Mouse (Mus musculus) liver, embryonic 16.5 days (tissue): Measurements from ENCODE around the gene Rpl12. TPM values are rescaled to one million over a fixed set of nuclear protein-coding genes. Genes with fewer than 3 reads are reported as not detected.

Source experiments
- ATAC-seq: fragments of 200-750 bp; cut with Nextera tagmentation; 2 replicates; pipeline ENCODE4 v1.8.0; 2017; ENCODE audit warnings: low read depth, mild to moderate bottlenecking, moderate number of reproducible peaks, moderate library complexity
- H3K27ac ChIP-seq: fragments of 300-500 bp; sonication (generic); 2 replicates; pipeline ENCODE4 v1.5.1; 2014; ENCODE audit warnings: mild to moderate bottlenecking, low read length
- H3K27me3 ChIP-seq: fragments of 300-500 bp; sonication (generic); 2 replicates; pipeline ENCODE4 v1.6.1; 2014; ENCODE audit warnings: low read depth, low read length, mixed read lengths; ENCODE audit not compliant: control insufficient read depth, insufficient read depth
- H3K36me3 ChIP-seq: fragments of 300-500 bp; sonication (generic); 2 replicates; pipeline ENCODE4 v1.6.1; 2014; ENCODE audit warnings: mild to moderate bottlenecking; ENCODE audit not compliant: control insufficient read depth, insufficient read depth
- H3K4me1 ChIP-seq: fragments of 300-500 bp; sonication (generic); 2 replicates; pipeline ENCODE4 v1.6.1; 2014; ENCODE audit warnings: low read depth, low read length, mixed read lengths; ENCODE audit not compliant: control insufficient read depth
- H3K4me2 ChIP-seq: fragments of 300-500 bp; sonication (generic); 2 replicates; pipeline ENCODE4 v1.6.1; 2014; ENCODE audit warnings: low read depth, low read length, mixed read lengths
- H3K4me3 ChIP-seq: fragments of 300-500 bp; sonication (generic); 2 replicates; pipeline ENCODE4 v1.5.1; 2014; ENCODE audit warnings: low read depth, mild to moderate bottlenecking, low read length
- H3K9ac ChIP-seq: fragments of 300-500 bp; sonication (generic); 2 replicates; pipeline ENCODE4 v1.6.1; 2014; ENCODE audit warnings: low read depth, low read length
- H3K9me3 ChIP-seq: fragments of 300-500 bp; sonication (generic); replicated peaks from 2 replicates; pipeline ENCODE4 v1.6.1; 2016; ENCODE audit warnings: low read length; ENCODE audit not compliant: control insufficient read depth
- WGBS: fragments of 180-500 bp; shearing (Covaris S2); extraction: QIAGEN DNeasy Blood & Tissue Kit; methylation state at CpG from one replicate; pipeline ENCODE4 v1.1.7; 2014; ENCODE audit not compliant: insufficient replicate concordance; 5-methylcytosine and 5-hydroxymethylcytosine counted together
- polyA plus RNA-seq: library from polyadenylated mRNA; unstranded; fragments of >200 nt; fragmentation: Nextera tagmentation; extraction: Ambion mirVana; gene quantifications from 2 replicates; pipeline ENCODE4 v1.2.1, GENCODE M21; 2015

Gene Rpl12
- polyA plus RNA-seq = 74.4 and 77.2 TPM in 2 replicates

DNA sequence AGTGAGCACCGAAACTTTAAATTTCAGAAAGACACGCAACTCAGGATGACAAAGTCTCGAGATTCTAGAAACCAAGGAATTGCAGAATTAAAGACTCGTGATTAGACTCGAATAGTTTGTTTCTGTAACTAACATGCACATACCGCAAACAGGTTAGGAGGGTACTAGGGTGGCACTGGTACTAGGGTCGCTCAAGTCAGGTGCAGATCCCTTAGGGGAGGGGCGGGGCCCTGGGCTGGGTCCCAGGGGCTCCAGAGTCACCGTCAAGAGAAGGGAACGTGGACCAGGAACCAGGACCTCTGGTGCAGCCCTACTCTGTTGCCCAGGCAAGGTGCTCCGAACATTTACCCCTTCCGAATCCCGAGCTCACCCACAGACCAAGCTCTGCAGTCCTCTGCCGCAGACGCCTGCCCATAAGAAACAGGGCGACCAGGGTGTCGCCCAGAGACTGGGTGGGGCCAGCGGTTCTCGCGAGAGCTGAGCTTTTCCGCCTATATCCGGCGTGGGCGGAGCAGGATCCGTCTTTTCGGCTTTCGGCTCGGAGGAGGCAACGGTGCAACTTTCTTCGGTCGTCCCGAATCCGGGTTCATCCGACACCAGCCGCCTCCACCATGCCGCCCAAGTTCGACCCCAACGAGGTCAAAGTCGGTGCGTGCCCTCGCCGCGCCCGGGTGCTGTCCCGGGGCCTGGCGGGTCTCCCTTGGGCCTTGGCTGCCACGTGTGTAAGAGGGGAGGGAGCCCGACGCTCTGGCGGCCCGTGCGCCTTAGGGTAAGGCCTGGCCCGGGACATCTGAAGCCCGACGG, at the start of gene Rpl12, which contains the start of gene Lrsam1:
Gene Rpl12 (plus strand): TSS at position 368 of the 804 bp plus-strand sequence.
Gene Lrsam1 (minus strand): TSS at position 423 of the 804 bp plus-strand sequence.
- peak; percentile 90 for ATAC-seq
- H3K9me3 ChIP-seq = no peaks in the 10 kb centered on the region
- H3K4me3 ChIP-seq = peak within 1 kb of the TSS; percentile 73
- peak within 1 kb of the TSS; percentile 76 for H3K27ac ChIP-seq
- peaks cover 11% of the 10 kb centered on the region for H3K36me3 ChIP-seq
- H3K4me2 ChIP-seq = peak within 1 kb of the TSS; percentile 90
- H3K4me1 ChIP-seq = peaks cover 29% of the 10 kb centered on the region
- WGBS = 3% methylated on average over 55 of the region's 55 CpGs
- H3K27me3 ChIP-seq = no peaks in the 10 kb centered on the region
- peak within 1 kb of the TSS; percentile 76 for H3K9ac ChIP-seq

DNA sequence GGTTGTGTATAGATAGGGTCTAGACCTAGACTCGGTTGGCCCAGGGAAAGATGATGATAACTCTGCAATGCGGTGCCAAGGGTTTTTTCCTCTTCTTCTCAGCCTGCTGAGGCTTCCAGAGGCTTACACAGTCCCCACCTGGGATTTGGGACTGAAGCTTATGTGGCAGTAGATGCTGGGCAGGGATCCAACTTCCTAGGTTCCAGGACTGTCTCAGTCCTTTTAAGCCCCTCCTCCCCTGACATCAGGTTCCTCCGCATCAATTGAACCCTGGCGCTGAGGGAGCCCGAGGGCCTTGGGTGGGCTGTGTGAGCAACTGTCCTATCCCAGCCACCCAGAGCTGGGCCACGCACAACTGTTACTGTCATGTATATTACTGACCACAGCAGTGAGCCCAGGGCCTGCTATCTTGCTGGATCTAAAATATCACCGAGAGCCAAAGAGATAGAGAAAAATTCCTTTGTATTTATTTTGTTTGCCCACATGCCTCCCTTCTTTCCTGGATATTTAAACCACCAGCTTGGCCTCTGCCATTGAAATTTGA, 49.6 kb upstream of the Rpl12 start:
- WGBS = 64% methylated on average over 7 of the region's 7 CpGs
- no peak for ATAC-seq
- no peak overlapping the region for H3K9ac ChIP-seq
- no peak overlapping the region for H3K4me3 ChIP-seq
- peaks cover 5% of the 10 kb centered on the region for H3K4me1 ChIP-seq
- H3K27me3 ChIP-seq = no peaks in the 10 kb centered on the region
- no peak overlapping the region for H3K4me2 ChIP-seq
- no peaks in the 10 kb centered on the region; the same call in 1 of the 2 replicates for H3K36me3 ChIP-seq
- H3K27ac ChIP-seq = no peak overlapping the region
- H3K9me3 ChIP-seq = no peaks in the 10 kb centered on the region

DNA sequence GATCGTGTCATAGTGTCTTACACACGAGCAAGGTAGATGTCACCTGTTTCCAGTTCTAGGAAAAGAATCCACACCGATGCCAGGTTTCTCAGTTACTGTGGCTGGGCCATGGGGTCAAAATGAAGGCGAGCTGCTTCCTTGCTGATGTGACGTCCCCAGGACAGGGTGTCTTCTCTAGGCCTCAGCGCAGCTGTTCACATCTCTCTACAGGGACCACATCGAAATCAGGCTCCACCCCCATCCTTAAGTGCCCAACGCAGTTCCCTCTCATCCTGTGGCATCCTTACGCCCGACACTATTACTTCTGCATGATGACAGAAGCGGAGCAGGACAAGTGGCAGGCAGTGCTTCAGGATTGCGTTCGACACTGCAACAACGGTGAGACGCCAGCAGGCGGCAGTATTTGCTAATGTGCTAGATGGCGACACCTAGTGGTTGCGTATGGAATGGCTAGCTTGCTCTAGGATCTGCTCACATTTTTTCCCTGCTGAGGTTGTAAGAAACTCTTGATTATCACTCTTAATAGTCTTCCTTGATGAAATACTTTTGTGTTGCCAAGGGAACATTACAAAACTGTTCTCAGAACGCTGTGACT, 49.1 kb upstream of the Rpl12 start:
- H3K4me1 ChIP-seq = peaks cover 3% of the 10 kb centered on the region
- no peak for ATAC-seq
- no peak overlapping the region for H3K4me2 ChIP-seq
- H3K4me3 ChIP-seq = no peak overlapping the region
- H3K27me3 ChIP-seq = no peaks in the 10 kb centered on the region
- H3K9ac ChIP-seq = no peak overlapping the region
- H3K27ac ChIP-seq = no peak overlapping the region
- H3K36me3 ChIP-seq = no peaks in the 10 kb centered on the region; the same call in 1 of the 2 replicates
- no peaks in the 10 kb centered on the region for H3K9me3 ChIP-seq
- 29% methylated on average over 19 of the region's 19 CpGs for WGBS

DNA sequence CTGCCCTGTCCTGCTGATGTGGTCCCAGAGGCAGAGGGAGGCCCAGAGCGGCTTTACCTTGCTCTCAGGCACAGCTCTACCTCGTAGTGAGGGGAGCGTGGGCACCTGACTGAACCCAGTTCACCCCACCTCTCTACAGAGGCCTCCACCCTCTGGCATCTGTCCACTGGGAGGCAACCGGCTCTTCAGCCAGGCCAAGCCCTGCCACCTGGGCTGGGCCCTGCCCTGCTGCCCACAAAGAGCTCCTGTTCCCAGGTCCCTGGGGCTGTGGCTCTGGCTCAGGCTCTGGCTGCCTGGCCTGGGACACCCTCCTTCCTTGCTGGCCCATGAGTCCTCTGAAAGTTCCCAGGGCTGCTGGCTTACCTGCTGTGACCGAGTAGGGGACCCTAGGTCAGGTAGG, 47.0 kb upstream of the Rpl12 start:
- no peak overlapping the region for H3K9ac ChIP-seq
- H3K4me2 ChIP-seq = no peak overlapping the region
- H3K4me1 ChIP-seq = peaks cover 8% of the 10 kb centered on the region
- no peaks in the 10 kb centered on the region for H3K27me3 ChIP-seq
- H3K36me3 ChIP-seq = no peaks in the 10 kb centered on the region; the same call in 1 of the 2 replicates
- H3K27ac ChIP-seq = peak overlapping the region; percentile 38; the same call in 1 of the 2 replicates
- no peak for ATAC-seq
- H3K4me3 ChIP-seq = no peak overlapping the region
- 66% methylated on average over 5 of the region's 5 CpGs for WGBS
- no peaks in the 10 kb centered on the region for H3K9me3 ChIP-seq

DNA sequence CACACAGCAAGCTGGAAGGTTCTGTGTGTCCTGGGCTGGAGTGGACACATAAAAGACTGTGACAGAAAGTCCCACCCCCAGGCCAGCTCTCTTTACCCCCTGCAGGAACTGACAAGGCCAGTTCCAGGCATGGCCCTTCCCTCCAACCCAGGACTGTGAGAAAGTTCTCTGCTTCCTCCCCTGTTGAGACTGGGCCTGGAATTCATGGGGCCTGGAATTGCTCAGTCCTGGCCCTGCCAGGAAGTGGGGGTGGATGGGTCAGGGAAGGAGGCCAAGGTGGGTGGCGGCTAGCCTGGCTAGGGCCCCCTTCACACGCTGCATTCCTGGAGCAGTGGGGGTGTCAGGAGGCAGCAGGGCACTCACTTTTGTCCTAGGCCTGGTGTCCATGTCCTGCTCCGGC, 46.5 kb upstream of the Rpl12 start:
- WGBS = 51% methylated on average over 3 of the region's 3 CpGs
- Histone ChIP-seq H3K27me3 (no peaks in the 10 kb centered on the region), H3K27ac (peak overlapping the region; percentile 38; the same call in 1 of the 2 replicates), H3K9me3 (no peaks in the 10 kb centered on the region), H3K36me3 (peaks cover 4% of the 10 kb centered on the region), H3K4me3 (no peak overlapping the region), H3K4me1 (peaks cover 8% of the 10 kb centered on the region), H3K4me2 (no peak overlapping the region), H3K9ac (no peak overlapping the region)
- peak; percentile 30; the same call in 1 of the 2 replicates for ATAC-seq

DNA sequence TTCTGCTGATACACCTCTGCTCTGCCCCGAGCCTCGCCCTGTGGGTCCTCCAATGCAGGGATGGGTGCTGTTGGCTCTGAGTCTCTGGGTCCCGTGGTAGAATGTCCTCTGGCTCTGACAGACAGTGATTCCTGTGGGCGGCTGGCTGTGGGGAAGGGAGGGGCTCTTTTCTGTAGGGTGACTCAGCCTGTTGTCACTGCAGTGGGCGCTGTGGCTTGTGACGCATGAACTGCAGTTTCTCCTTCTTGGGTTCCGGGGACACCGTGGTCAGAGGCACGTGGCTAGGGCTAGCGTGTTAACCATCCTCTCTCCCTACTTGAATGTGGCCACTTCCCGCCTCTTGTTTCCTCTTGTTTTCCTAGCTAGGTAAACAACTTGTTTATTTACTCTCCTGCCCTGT, 43.8 kb upstream of the Rpl12 start:
- no peak for ATAC-seq
- Histone ChIP-seq H3K4me1 (peaks cover 8% of the 10 kb centered on the region), H3K27ac (peak overlapping the region; percentile 39), H3K27me3 (no peaks in the 10 kb centered on the region), H3K9ac (no peak overlapping the region), H3K36me3 (peaks cover 5% of the 10 kb centered on the region; the same call in 1 of the 2 replicates), H3K4me3 (no peak overlapping the region), H3K9me3 (no peaks in the 10 kb centered on the region), H3K4me2 (no peak overlapping the region)
- 27% methylated on average over 11 of the region's 11 CpGs for WGBS

DNA sequence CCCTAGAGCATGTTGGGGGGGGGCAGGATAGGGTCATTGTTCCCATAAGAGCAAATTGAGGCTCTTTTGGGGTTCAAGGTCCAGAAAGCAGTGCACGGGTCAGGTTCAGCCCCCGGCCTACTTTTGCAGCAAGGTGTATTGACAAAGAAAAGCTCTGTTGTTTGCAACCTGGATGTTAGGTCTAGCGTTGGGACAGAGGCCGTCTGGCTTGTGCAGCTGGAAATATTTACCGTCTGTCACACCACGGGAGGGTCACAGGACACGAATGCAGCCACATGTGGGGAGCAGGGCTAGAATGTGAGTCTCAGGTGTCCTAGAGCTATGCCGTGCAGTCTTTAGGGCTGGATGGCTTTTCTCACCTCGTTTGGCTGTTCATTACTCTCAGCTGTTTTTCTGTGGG, 43.0 kb upstream of the Rpl12 start:
- Histone ChIP-seq H3K9ac (0 out of 2 replicates have a peak overlapping the region, but pooled peaks have one; percentile 4), H3K36me3 (peaks cover 5% of the 10 kb centered on the region; the same call in 1 of the 2 replicates), H3K9me3 (no peaks in the 10 kb centered on the region), H3K27ac (peak overlapping the region; percentile 32), H3K4me3 (no peak overlapping the region), H3K27me3 (no peaks in the 10 kb centered on the region), H3K4me2 (no peak overlapping the region), H3K4me1 (peaks cover 8% of the 10 kb centered on the region)
- peak; percentile 76 for ATAC-seq
- WGBS = 60% methylated on average over 9 of the region's 9 CpGs

DNA sequence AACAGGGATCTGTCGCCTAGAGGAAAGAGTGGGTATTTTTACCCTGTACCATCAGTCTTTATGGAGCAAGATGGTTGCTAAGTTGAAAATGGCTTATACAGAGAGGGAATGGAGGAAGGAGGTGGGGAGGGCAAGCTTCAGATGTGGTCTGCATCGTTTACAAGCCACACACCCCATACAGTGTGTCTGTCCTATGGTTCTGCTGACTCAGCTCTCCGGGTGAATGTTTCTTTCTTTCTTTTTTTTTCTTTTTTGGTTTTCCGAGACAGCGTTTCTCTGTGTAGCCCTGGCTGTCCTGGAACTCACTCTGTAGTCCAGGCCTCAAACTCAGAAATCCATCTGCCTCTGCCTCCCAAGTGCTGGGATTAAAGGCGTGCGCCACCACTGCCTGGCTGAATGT, 40.1 kb upstream of the Rpl12 start:
- no peak overlapping the region for H3K27ac ChIP-seq
- H3K4me2 ChIP-seq = no peak overlapping the region
- H3K4me3 ChIP-seq = no peak overlapping the region
- no peak for ATAC-seq
- H3K27me3 ChIP-seq = no peaks in the 10 kb centered on the region
- no peak overlapping the region for H3K9ac ChIP-seq
- H3K36me3 ChIP-seq = peaks cover 5% of the 10 kb centered on the region; the same call in 1 of the 2 replicates
- no peaks in the 10 kb centered on the region for H3K9me3 ChIP-seq
- peaks cover 8% of the 10 kb centered on the region for H3K4me1 ChIP-seq
- 75% methylated on average over 7 of the region's 7 CpGs for WGBS
